Mouse (Mus musculus): ENCODE data around the gene Nebl. TPM values are rescaled to one million over a fixed set of nuclear protein-coding genes. Genes with fewer than 3 reads are reported as not detected.
A peak's percentile ranks its signal among the peaks of the same experiment; 100 is the strongest.

Nebl gene
- 9.4 and 12.2 TPM in 2 replicates for polyA plus RNA-seq (2014; fragmentation: Nextera tagmentation; extraction: Ambion mirVana)

DNA sequence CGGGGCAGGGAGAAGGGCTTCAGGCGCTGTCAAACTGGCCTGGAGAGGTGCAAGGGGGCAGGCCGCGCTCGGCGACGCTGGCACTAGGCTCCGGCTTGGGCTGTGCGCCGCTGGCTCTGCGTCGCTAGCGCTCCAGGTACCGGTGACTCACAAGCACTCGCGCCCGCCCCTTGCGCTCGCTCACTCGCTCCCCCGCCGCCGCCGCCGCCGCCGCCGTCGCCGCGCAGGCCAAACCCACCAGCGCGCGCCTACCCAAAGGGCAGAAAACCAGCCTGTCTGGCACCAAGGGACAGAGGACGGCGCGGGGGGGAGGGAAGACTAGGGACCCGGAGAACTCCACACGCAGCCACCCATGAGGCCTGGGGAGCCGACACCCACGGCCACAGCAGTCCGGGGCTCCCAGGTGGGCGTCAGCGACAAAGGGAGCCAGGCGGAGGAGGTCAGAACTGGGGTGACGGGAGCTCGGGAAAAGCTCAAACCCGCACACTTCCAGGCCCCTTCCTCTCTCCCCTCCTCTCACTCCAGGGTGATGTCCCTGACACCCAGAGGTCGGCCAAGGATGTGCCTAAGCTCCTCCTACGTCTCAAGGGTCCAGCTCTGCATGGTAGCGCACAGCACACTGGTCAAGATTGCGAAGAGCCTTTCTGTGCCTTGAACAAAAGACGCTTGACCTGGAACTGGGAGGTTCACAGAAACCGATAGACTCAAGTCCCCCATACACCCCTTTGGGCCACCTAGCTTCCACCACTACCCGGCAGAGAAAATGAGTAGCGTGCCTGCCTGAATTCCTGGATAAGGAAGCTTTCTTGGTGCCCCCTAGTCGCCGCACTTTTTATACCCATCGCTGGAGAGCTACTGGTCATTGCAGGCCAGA is at the start of gene Nebl:
Nebl (minus strand) TSS at position 508 of the 874 bp plus-strand sequence.
- H3K4me1 ChIP-seq (ENCODE audit: control insufficient read depth, insufficient read depth, low read length) = 0 out of 2 replicates have a peak, but pooled peaks cover 8% of the 10 kb centered on the region
- H3K36me3 ChIP-seq (ENCODE audit: control insufficient read depth, insufficient read depth, low read length) = no peaks in the 10 kb centered on the region
- DNase-seq (ENCODE audit: low spot score) (peak; percentile 79), ATAC-seq (ENCODE audit: low read depth) (peak; percentile 90)
- no peaks in the 10 kb centered on the region for H3K9me3 ChIP-seq (ENCODE audit: control insufficient read depth, low read length)
- H3K4me2 ChIP-seq (ENCODE audit: low read depth, low read length) = peak within 1 kb of the TSS; percentile 96
- peak within 1 kb of the TSS; percentile 62 for H3K4me3 ChIP-seq (ENCODE audit: low read depth, low read length)
- H3K27ac ChIP-seq (replicated peaks; ENCODE audit: low read depth, low read length) = no peak within 1 kb of the TSS
- peak within 1 kb of the TSS; percentile 68 for H3K9ac ChIP-seq (ENCODE audit: low read depth, low read length)
- H3K27me3 ChIP-seq (replicated peaks; ENCODE audit: control insufficient read depth, insufficient read depth, low read length) = peaks cover 32% of the 10 kb centered on the region
- 2% methylated on average over 35 of the region's 59 CpGs for WGBS

DNA sequence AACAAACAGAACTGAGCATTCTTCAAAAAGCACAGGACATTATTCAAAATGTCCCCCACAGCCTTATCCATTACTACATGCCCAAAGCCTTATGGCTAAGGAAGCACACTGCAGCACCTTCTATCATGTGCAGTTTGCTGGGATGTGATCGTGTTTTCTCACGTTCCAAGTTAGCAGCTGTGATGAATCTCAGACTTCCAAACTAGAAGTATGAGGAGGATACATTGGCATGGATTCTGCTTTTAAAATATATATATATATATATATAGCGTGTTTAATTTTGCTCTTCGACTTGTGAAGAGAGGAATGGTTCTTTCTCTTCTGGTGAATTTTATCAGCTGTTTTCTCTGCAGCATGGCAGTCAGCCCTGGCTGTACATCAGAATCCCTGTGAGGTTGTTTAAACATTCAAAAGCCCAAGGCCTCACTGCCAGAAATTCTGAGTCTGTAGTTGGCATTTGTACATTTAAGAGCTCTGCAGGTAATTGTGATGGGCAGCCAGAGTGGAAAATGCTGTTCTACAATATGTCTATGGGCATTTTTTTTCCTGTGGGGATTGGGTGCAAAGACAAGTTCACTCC is 39.1 kb upstream of the Nebl start:
- DNase-seq (ENCODE audit: low spot score) (peak; percentile 6), ATAC-seq (ENCODE audit: low read depth) (no peak)
- Histone ChIP-seq H3K4me2 (ENCODE audit: low read depth, low read length) (no peak overlapping the region), H3K9ac (ENCODE audit: low read depth, low read length) (no peak overlapping the region), H3K9me3 (ENCODE audit: control insufficient read depth, low read length) (no peaks in the 10 kb centered on the region), H3K4me3 (ENCODE audit: low read depth, low read length) (no peak overlapping the region), H3K27ac (replicated peaks; ENCODE audit: low read depth, low read length) (no peak overlapping the region), H3K4me1 (ENCODE audit: control insufficient read depth, insufficient read depth, low read length) (no peaks in the 10 kb centered on the region), H3K27me3 (replicated peaks; ENCODE audit: control insufficient read depth, insufficient read depth, low read length) (no peaks in the 10 kb centered on the region), H3K36me3 (ENCODE audit: control insufficient read depth, insufficient read depth, low read length) (no peaks in the 10 kb centered on the region)
- 81% methylated on average over 4 of the region's 4 CpGs for WGBS

DNA sequence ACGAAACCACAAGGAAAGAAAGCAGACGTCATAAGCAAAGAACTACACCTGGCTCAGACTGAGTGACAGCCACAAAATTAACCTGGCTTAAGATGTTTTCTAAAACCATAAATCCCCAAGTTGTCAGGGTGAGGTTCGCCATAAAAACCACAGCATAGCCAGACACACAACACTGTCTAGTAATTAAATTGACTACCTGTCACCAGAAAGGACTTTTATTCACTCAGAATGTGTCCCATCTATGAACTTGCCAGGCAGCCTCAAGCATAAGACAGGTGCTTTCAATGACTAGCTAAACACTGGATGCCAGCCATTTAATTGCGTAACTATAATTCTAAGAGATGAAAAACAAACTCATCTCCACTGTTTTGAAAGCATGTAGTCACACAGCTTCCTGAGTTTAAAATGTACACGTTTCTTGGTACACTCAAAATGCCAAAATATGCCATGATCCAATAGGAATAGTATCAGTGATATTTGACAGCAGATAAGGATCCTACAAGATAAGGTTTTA is 38.0 kb upstream of the Nebl start:
- Histone ChIP-seq H3K4me2 (ENCODE audit: low read depth, low read length) (no peak overlapping the region), H3K4me3 (ENCODE audit: low read depth, low read length) (no peak overlapping the region), H3K27ac (replicated peaks; ENCODE audit: low read depth, low read length) (no peak overlapping the region), H3K9ac (ENCODE audit: low read depth, low read length) (no peak overlapping the region), H3K4me1 (ENCODE audit: control insufficient read depth, insufficient read depth, low read length) (no peaks in the 10 kb centered on the region), H3K36me3 (ENCODE audit: control insufficient read depth, insufficient read depth, low read length) (no peaks in the 10 kb centered on the region), H3K27me3 (replicated peaks; ENCODE audit: control insufficient read depth, insufficient read depth, low read length) (no peaks in the 10 kb centered on the region), H3K9me3 (ENCODE audit: control insufficient read depth, low read length) (no peaks in the 10 kb centered on the region)
- peak; percentile 73 for DNase-seq (ENCODE audit: low spot score)
- WGBS = 62% methylated on average over 5 of the region's 5 CpGs
- peak; percentile 88 for ATAC-seq (ENCODE audit: low read depth)

DNA sequence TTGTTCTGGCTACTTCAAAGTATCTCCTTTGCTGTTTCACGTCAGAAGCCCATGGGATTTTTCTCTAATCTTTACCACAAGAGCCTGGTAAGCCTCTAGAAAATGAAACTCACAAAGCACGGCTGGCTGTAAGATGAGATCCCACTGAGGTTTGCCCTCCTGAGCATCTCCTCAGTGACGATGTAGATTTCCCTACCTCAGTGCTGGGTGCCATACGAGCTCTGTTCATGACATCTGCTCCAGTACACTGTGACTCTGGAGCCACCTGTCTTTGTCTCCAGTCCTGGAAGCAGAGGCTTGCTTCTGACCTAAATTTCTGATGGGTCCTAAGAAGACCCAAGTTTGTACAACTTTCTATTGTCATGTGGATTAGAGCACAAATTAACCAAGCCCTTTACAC is 25.0 kb upstream of the Nebl start:
- no peak overlapping the region for H3K9ac ChIP-seq (ENCODE audit: low read depth, low read length)
- no peaks in the 10 kb centered on the region for H3K36me3 ChIP-seq (ENCODE audit: control insufficient read depth, insufficient read depth, low read length)
- H3K4me2 ChIP-seq (ENCODE audit: low read depth, low read length) = no peak overlapping the region
- DNase-seq (ENCODE audit: low spot score) (peak; percentile 54), ATAC-seq (ENCODE audit: low read depth) (peak; percentile 89)
- H3K9me3 ChIP-seq (ENCODE audit: control insufficient read depth, low read length) = no peaks in the 10 kb centered on the region
- no peak overlapping the region for H3K27ac ChIP-seq (replicated peaks; ENCODE audit: low read depth, low read length)
- 31% methylated on average over 4 of the region's 4 CpGs for WGBS
- no peaks in the 10 kb centered on the region for H3K27me3 ChIP-seq (replicated peaks; ENCODE audit: control insufficient read depth, insufficient read depth, low read length)
- no peak overlapping the region for H3K4me3 ChIP-seq (ENCODE audit: low read depth, low read length)
- no peaks in the 10 kb centered on the region for H3K4me1 ChIP-seq (ENCODE audit: control insufficient read depth, insufficient read depth, low read length)

DNA sequence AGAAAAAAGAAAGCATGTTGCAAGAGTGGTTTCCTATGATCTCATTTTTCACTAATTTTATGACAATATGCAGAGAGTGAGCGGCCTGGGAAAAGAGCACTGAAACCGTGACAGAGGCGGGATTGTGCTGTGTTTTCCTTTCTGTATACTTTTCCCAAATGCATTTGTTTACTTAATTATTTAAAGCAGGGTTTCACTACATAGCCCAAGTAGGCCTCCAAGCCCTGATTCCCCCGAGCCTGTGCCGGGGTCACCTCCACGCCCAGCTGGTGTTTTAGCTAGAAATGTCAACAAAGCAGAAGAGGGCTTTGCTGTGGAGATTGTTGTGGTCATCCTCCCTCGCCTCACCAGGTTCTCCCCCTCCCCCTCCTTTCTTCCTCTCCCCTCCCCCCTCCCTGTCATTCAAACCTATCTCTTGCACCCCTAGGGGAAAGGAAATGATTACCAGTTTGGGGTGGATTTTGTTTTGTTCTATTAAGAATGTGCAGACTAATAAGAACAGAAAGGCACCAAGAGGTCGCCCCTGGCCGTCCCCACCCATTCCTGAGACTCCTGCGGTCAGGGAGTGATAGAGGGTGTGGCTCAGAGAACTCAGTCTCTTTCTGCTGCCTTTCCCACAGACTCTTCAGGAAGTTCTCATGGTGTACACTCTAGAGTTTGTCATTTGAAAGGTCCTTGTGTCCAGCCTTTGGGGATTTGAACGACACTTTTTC is 10.9 kb upstream of the Nebl start:
- DNase-seq (ENCODE audit: low spot score) (peak; percentile 29), ATAC-seq (ENCODE audit: low read depth) (peak; percentile 48)
- peak overlapping the region; percentile 49 for H3K4me2 ChIP-seq (ENCODE audit: low read depth, low read length)
- H3K4me1 ChIP-seq (ENCODE audit: control insufficient read depth, insufficient read depth, low read length) = peaks cover 5% of the 10 kb centered on the region
- peak overlapping the region; percentile 32 for H3K4me3 ChIP-seq (ENCODE audit: low read depth, low read length)
- H3K9me3 ChIP-seq (ENCODE audit: control insufficient read depth, low read length) = no peaks in the 10 kb centered on the region
- 6% methylated on average over 11 of the region's 11 CpGs for WGBS
- 0 out of 2 replicates have a peak overlapping the region, but pooled peaks have one; percentile 38 for H3K9ac ChIP-seq (ENCODE audit: low read depth, low read length)
- H3K27me3 ChIP-seq (replicated peaks; ENCODE audit: control insufficient read depth, insufficient read depth, low read length) = no peaks in the 10 kb centered on the region
- no peaks in the 10 kb centered on the region for H3K36me3 ChIP-seq (ENCODE audit: control insufficient read depth, insufficient read depth, low read length)
- 0 out of 2 replicates have a peak overlapping the region, but pooled peaks have one; percentile 44 for H3K27ac ChIP-seq (replicated peaks; ENCODE audit: low read depth, low read length)

DNA sequence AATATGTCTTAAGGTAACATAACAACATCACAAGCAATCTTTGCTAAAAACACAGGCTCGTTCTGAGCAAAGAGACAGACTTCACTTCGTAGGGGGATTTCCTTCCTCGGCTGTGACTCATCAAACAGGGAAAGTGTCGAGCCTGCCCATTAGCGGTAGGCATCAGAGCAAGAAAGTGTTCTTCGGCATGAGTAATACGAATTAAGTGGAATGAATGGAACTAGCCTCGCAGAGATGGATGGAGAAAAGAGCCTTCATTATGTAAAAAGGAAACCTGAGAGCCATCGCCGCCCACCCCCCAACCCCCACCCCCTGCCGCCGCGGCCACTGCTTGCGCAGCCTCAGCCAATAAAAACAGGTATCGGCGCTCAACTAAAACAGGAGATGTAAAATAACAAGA is 10.3 kb upstream of the Nebl start:
- Histone ChIP-seq H3K9me3 (ENCODE audit: control insufficient read depth, low read length) (no peaks in the 10 kb centered on the region), H3K36me3 (ENCODE audit: control insufficient read depth, insufficient read depth, low read length) (no peaks in the 10 kb centered on the region), H3K27ac (replicated peaks; ENCODE audit: low read depth, low read length) (0 out of 2 replicates have a peak overlapping the region, but pooled peaks have one; percentile 44), H3K4me2 (ENCODE audit: low read depth, low read length) (peak overlapping the region; percentile 49), H3K9ac (ENCODE audit: low read depth, low read length) (peak overlapping the region; percentile 38; the same call in 1 of the 2 replicates), H3K27me3 (replicated peaks; ENCODE audit: control insufficient read depth, insufficient read depth, low read length) (no peaks in the 10 kb centered on the region), H3K4me3 (ENCODE audit: low read depth, low read length) (peak overlapping the region; percentile 32), H3K4me1 (ENCODE audit: control insufficient read depth, insufficient read depth, low read length) (peaks cover 5% of the 10 kb centered on the region)
- ATAC-seq (ENCODE audit: low read depth) (peak; percentile 82), DNase-seq (ENCODE audit: low spot score) (peak; percentile 81)
- under 1% methylated on average over 16 of the region's 16 CpGs for WGBS

DNA sequence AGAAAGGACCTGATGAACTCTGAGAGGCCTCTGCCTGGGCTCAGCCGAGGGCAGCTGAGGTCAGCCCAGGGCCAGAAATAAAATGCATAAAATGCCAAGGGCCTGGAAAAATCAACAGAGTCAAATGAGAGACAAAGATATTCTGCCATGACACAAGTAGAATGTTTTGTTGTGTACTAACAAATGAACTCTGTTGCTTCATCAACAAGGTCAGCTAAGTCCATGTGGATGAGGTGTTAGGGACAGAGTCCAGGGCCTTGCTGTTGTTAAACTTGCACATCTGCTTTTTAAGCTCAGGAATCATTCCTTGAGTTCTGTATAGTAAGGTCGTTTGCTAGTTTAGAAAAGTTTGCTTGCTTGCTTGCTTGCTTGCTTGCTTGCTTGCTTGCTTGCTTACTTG is 9.2 kb upstream of the Nebl start:
- no peak overlapping the region for H3K27ac ChIP-seq (replicated peaks; ENCODE audit: low read depth, low read length)
- ATAC-seq (ENCODE audit: low read depth) (no peak), DNase-seq (ENCODE audit: low spot score) (no peak)

DNA sequence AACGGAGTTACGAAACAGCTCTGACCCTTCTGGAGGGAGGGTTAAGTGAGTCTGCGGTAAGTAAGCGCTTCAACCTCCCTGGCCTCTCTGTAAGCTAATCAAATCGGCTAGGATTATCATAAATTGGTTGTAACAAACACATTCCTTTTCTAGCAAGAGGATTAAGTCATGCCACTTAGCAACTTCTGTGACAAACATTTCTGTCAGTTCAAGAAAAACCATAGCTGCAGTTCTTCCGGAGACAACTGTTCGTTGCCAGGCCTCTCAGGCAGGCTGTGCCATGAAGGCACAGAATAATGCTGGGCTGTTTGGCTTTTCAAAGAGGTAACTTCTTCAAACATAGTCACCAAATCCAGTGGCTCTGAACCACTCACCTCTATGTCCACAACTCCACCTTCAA is 946 bp upstream of the Nebl start:
- ATAC-seq (ENCODE audit: low read depth) = no peak
- 0 out of 2 replicates have a peak, but pooled peaks cover 8% of the 10 kb centered on the region for H3K4me1 ChIP-seq (ENCODE audit: control insufficient read depth, insufficient read depth, low read length)
- H3K36me3 ChIP-seq (ENCODE audit: control insufficient read depth, insufficient read depth, low read length) = no peaks in the 10 kb centered on the region
- peaks cover 32% of the 10 kb centered on the region for H3K27me3 ChIP-seq (replicated peaks; ENCODE audit: control insufficient read depth, insufficient read depth, low read length)
- no peak overlapping the region for H3K4me3 ChIP-seq (ENCODE audit: low read depth, low read length)
- DNase-seq (ENCODE audit: low spot score) = no peak
- peak overlapping the region; percentile 96 for H3K4me2 ChIP-seq (ENCODE audit: low read depth, low read length)
- 50% methylated on average over 7 of the region's 7 CpGs for WGBS
- H3K27ac ChIP-seq (replicated peaks; ENCODE audit: low read depth, low read length) = no peak overlapping the region
- H3K9me3 ChIP-seq (ENCODE audit: control insufficient read depth, low read length) = no peaks in the 10 kb centered on the region
- H3K9ac ChIP-seq (ENCODE audit: low read depth, low read length) = no peak overlapping the region

More for the DNA sequence above, 9.2 kb upstream of the Nebl start:
- H3K4me1 ChIP-seq (ENCODE audit: control insufficient read depth, insufficient read depth, low read length) = peaks cover 5% of the 10 kb centered on the region
- no peaks in the 10 kb centered on the region for H3K9me3 ChIP-seq (ENCODE audit: control insufficient read depth, low read length)
- no peaks in the 10 kb centered on the region for H3K27me3 ChIP-seq (replicated peaks; ENCODE audit: control insufficient read depth, insufficient read depth, low read length)
- no peaks in the 10 kb centered on the region for H3K36me3 ChIP-seq (ENCODE audit: control insufficient read depth, insufficient read depth, low read length)
- H3K4me2 ChIP-seq (ENCODE audit: low read depth, low read length) = no peak overlapping the region
- H3K4me3 ChIP-seq (ENCODE audit: low read depth, low read length) = no peak overlapping the region
- H3K9ac ChIP-seq (ENCODE audit: low read depth, low read length) = no peak overlapping the region
- 57% methylated on average over 2 of the region's 2 CpGs for WGBS
